Mouse (Mus musculus) neural tube, embryonic 12.5 days (tissue): ENCODE results near the gene 1700012A03Rik. TPM values are rescaled to one million over a fixed set of nuclear protein-coding genes. Genes with fewer than 3 reads are reported as not detected.

Source experiments
- ATAC-seq: fragments of 200-750 bp; cut with Nextera tagmentation; 2 replicates; pipeline ENCODE4 v1.8.0; 2017; ENCODE audit warnings: low read depth, mild to moderate bottlenecking, moderate TSS enrichment, moderate library complexity; ENCODE audit not compliant: low FRiP score
- H3K27ac ChIP-seq: fragments of 300-500 bp; sonication (generic); 2 replicates; pipeline ENCODE4 v1.5.1; 2016
- H3K27me3 ChIP-seq: fragments of 300-500 bp; sonication (generic); replicated peaks from 2 replicates; pipeline ENCODE4 v1.6.1; 2016; ENCODE audit warnings: mild to moderate bottlenecking
- H3K36me3 ChIP-seq: fragments of 300-500 bp; sonication (generic); 2 replicates; pipeline ENCODE4 v1.6.1; 2016; ENCODE audit warnings: mild to moderate bottlenecking
- H3K4me1 ChIP-seq: fragments of 300-500 bp; sonication (generic); 2 replicates; pipeline ENCODE4 v1.6.1; 2016
- H3K4me2 ChIP-seq: fragments of 300-500 bp; sonication (generic); replicated peaks from 2 replicates; pipeline ENCODE4 v1.6.1; 2016; ENCODE audit warnings: mild to moderate bottlenecking
- H3K4me3 ChIP-seq: fragments of 300-500 bp; sonication (generic); 2 replicates; pipeline ENCODE4 v1.5.1; 2016
- H3K9ac ChIP-seq: fragments of 300-500 bp; sonication (generic); 2 replicates; pipeline ENCODE4 v1.6.1; 2016; ENCODE audit warnings: mild to moderate bottlenecking
- H3K9me3 ChIP-seq: fragments of 300-500 bp; sonication (generic); 2 replicates; pipeline ENCODE4 v1.6.1; 2016; ENCODE audit warnings: mild to moderate bottlenecking
- WGBS: fragments of 180-500 bp; shearing (Covaris S2); methylation state at CpG from one replicate; pipeline ENCODE4 v1.1.7; 2016; 5-methylcytosine and 5-hydroxymethylcytosine counted together
- polyA plus RNA-seq: library from polyadenylated mRNA; unstranded; fragments of >200 nt; fragmentation: Nextera tagmentation; extraction: Ambion mirVana; gene quantifications from 2 replicates; pipeline ENCODE4 v1.2.1, GENCODE M21; 2016

1700012A03Rik gene
- polyA plus RNA-seq, 1 experiment from 2014 or later, result not detected

- no peak overlapping the region for H3K9ac ChIP-seq
- ATAC-seq, result no peak
- H3K4me2 ChIP-seq, result no peak overlapping the region
- H3K27ac ChIP-seq, result no peak overlapping the region
- H3K36me3 ChIP-seq, result no peaks in the 10 kb centered on the region
- H3K4me1 ChIP-seq, result no peaks in the 10 kb centered on the region
- no peak overlapping the region for H3K4me3 ChIP-seq
- no peaks in the 10 kb centered on the region for H3K9me3 ChIP-seq
- H3K27me3 ChIP-seq, result no peaks in the 10 kb centered on the region
Measured at GRCm38 (mm10) chr6:32045344-32045743, 4.7 kb upstream of the 1700012A03Rik start.

- Histone ChIP-seq H3K4me2 (no peak overlapping the region), H3K27ac (no peak overlapping the region), H3K4me1 (no peaks in the 10 kb centered on the region), H3K9ac (no peak overlapping the region), H3K9me3 (no peaks in the 10 kb centered on the region), H3K27me3 (no peaks in the 10 kb centered on the region), H3K4me3 (no peak overlapping the region), H3K36me3 (no peaks in the 10 kb centered on the region)
- ATAC-seq, result no peak
- WGBS, result 65% methylated on average over 4 of the region's 4 CpGs
Measured at GRCm38 (mm10) chr6:32049256-32049950, 643 bp upstream of the 1700012A03Rik start.

GRCm38 (mm10) chr6:32052135-32052915, 2.3 kb downstream of the 1700012A03Rik start:
- no peak overlapping the region for H3K4me3 ChIP-seq
- H3K4me2 ChIP-seq, result no peak overlapping the region
- H3K36me3 ChIP-seq, result no peaks in the 10 kb centered on the region
- H3K27ac ChIP-seq, result no peak overlapping the region
- H3K27me3 ChIP-seq, result no peaks in the 10 kb centered on the region
- no peaks in the 10 kb centered on the region for H3K9me3 ChIP-seq
- ATAC-seq, result no peak
- WGBS, result 84% methylated on average over 6 of the region's 6 CpGs
- H3K9ac ChIP-seq, result no peak overlapping the region
- H3K4me1 ChIP-seq, result no peaks in the 10 kb centered on the region

GRCm38 (mm10) chr6:32056525-32056924, 6.5 kb downstream of the 1700012A03Rik start:
- Histone ChIP-seq H3K4me1 (no peaks in the 10 kb centered on the region), H3K9me3 (no peaks in the 10 kb centered on the region), H3K27ac (no peak overlapping the region), H3K4me3 (no peak overlapping the region), H3K4me2 (no peak overlapping the region), H3K27me3 (no peaks in the 10 kb centered on the region), H3K9ac (no peak overlapping the region), H3K36me3 (no peaks in the 10 kb centered on the region)
- ATAC-seq, result no peak
- 25% methylated on average over 2 of the region's 2 CpGs for WGBS

GRCm38 (mm10) chr6:32058571-32058970, 8.5 kb downstream of the 1700012A03Rik start:
- 89% methylated on average over 2 of the region's 2 CpGs for WGBS
- H3K27ac ChIP-seq, result no peak overlapping the region
- H3K4me1 ChIP-seq, result peaks cover 3% of the 10 kb centered on the region; the same call in 1 of the 2 replicates
- ATAC-seq, result no peak
- H3K9ac ChIP-seq, result no peak overlapping the region
- H3K36me3 ChIP-seq, result no peaks in the 10 kb centered on the region
- no peak overlapping the region for H3K4me2 ChIP-seq
- H3K9me3 ChIP-seq, result no peaks in the 10 kb centered on the region
- H3K4me3 ChIP-seq, result no peak overlapping the region
- no peaks in the 10 kb centered on the region for H3K27me3 ChIP-seq

GRCm38 (mm10) chr6:32060641-32061040, 10.6 kb downstream of the 1700012A03Rik start:
- Histone ChIP-seq H3K4me1 (peaks cover 3% of the 10 kb centered on the region; the same call in 1 of the 2 replicates), H3K9ac (no peak overlapping the region), H3K36me3 (no peaks in the 10 kb centered on the region), H3K27ac (no peak overlapping the region), H3K27me3 (no peaks in the 10 kb centered on the region), H3K4me2 (no peak overlapping the region), H3K9me3 (no peaks in the 10 kb centered on the region), H3K4me3 (no peak overlapping the region)
- WGBS, result 89% methylated on average over 2 of the region's 2 CpGs
- no peak for ATAC-seq

GRCm38 (mm10) chr6:32061266-32061665, 11.2 kb downstream of the 1700012A03Rik start:
- Histone ChIP-seq H3K4me1 (peaks cover 3% of the 10 kb centered on the region; the same call in 1 of the 2 replicates), H3K27me3 (no peaks in the 10 kb centered on the region), H3K4me2 (no peak overlapping the region), H3K4me3 (no peak overlapping the region), H3K9me3 (no peaks in the 10 kb centered on the region), H3K36me3 (no peaks in the 10 kb centered on the region), H3K9ac (no peak overlapping the region), H3K27ac (no peak overlapping the region)
- WGBS, result 87% methylated on average over 9 of the region's 9 CpGs
- no peak for ATAC-seq

GRCm38 (mm10) chr6:32065789-32066510, 15.9 kb downstream of the 1700012A03Rik start:
- Histone ChIP-seq H3K27ac (no peak overlapping the region), H3K4me1 (peaks cover 3% of the 10 kb centered on the region; the same call in 1 of the 2 replicates), H3K9me3 (no peaks in the 10 kb centered on the region), H3K4me2 (no peak overlapping the region), H3K27me3 (no peaks in the 10 kb centered on the region), H3K9ac (no peak overlapping the region), H3K36me3 (no peaks in the 10 kb centered on the region), H3K4me3 (no peak overlapping the region)
- ATAC-seq, result no peak
- WGBS, result 89% methylated on average over 10 of the region's 10 CpGs

GRCm38 (mm10) chr6:32072161-32072560, 22.1 kb downstream of the 1700012A03Rik start:
- Histone ChIP-seq H3K27ac (no peak overlapping the region), H3K36me3 (no peaks in the 10 kb centered on the region), H3K4me2 (no peak overlapping the region), H3K9ac (no peak overlapping the region), H3K27me3 (no peaks in the 10 kb centered on the region), H3K4me1 (no peaks in the 10 kb centered on the region), H3K4me3 (no peak overlapping the region), H3K9me3 (no peaks in the 10 kb centered on the region)
- ATAC-seq, result no peak
- 86% methylated on average over 1 of the region's 1 CpGs for WGBS

- no peaks in the 10 kb centered on the region for H3K4me1 ChIP-seq
- H3K9me3 ChIP-seq, result no peaks in the 10 kb centered on the region
- 92% methylated on average over 12 of the region's 14 CpGs for WGBS
- H3K27ac ChIP-seq, result no peak overlapping the region
- ATAC-seq, result no peak
- no peaks in the 10 kb centered on the region for H3K36me3 ChIP-seq
- no peak overlapping the region for H3K9ac ChIP-seq
- no peak overlapping the region for H3K4me2 ChIP-seq
- no peaks in the 10 kb centered on the region for H3K27me3 ChIP-seq
- no peak overlapping the region for H3K4me3 ChIP-seq
Measured at GRCm38 (mm10) chr6:32093312-32093711, 43.3 kb downstream of the 1700012A03Rik start.

- Histone ChIP-seq H3K36me3 (no peaks in the 10 kb centered on the region), H3K4me1 (peaks cover 4% of the 10 kb centered on the region; the same call in 1 of the 2 replicates), H3K4me2 (no peak overlapping the region), H3K9me3 (no peaks in the 10 kb centered on the region), H3K4me3 (no peak overlapping the region), H3K9ac (no peak overlapping the region), H3K27me3 (no peaks in the 10 kb centered on the region), H3K27ac (no peak overlapping the region)
- 59% methylated on average over 9 of the region's 9 CpGs for WGBS
- ATAC-seq, result no peak
Measured at GRCm38 (mm10) chr6:32105547-32106275, 55.7 kb downstream of the 1700012A03Rik start.
